Mouse (Mus musculus): Measurements from ENCODE around the gene Dcbld1.
"Not testable (repeated sequence)": the region's sequence is repeated elsewhere in the genome, so short reads cannot be mapped to it uniquely, and the experiment has no call there.

The Dcbld1 gene

DNA sequence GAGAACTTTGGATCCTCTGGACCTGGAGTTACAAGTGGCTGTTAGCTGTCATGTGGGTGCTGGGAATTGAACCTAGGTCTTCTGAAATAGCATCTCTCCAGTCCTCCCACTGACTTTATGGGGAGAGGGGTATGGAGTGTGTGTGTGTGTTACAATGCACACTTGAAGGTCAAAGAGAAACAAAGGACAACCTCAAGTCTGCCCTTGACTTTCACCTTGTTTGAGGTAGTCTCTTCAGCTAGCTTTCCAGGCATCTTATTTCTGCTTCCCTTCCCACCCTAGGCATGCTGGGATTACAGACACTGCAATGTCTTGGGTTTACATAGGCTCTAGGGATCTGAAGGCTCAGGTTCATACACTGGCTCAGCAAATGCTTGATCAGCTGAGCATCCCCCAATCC, 68.9 kb downstream of the Dcbld1 start:
- DNase-seq (ENCODE audit: low spot score) = no peak

GRCm38 (mm10) chr10:52304574-52304973, 71.2 kb downstream of the Dcbld1 start:
- DNase-seq (ENCODE audit: low spot score) = no peak

DNA sequence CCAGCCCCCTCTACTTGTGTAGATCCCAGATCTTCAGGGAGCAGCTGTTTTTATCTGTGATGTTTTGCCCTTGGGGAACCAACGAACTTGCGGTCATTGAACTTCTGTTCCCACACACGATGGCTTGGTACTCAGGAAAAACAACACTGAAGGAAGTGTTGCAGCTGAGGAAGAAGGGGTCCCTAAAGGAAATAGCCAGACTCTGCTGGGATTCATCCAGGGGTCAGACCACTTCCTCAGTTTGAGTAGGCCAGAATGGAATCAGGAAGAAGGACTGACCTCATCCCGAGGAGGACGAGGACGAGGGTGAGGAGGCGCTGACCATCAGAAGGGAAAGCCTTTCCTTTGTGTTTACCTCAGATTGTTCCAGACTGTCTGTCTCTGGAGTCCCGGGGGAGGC, 75.8 kb downstream of the Dcbld1 start:
- no peak for DNase-seq (ENCODE audit: low spot score)

DNA sequence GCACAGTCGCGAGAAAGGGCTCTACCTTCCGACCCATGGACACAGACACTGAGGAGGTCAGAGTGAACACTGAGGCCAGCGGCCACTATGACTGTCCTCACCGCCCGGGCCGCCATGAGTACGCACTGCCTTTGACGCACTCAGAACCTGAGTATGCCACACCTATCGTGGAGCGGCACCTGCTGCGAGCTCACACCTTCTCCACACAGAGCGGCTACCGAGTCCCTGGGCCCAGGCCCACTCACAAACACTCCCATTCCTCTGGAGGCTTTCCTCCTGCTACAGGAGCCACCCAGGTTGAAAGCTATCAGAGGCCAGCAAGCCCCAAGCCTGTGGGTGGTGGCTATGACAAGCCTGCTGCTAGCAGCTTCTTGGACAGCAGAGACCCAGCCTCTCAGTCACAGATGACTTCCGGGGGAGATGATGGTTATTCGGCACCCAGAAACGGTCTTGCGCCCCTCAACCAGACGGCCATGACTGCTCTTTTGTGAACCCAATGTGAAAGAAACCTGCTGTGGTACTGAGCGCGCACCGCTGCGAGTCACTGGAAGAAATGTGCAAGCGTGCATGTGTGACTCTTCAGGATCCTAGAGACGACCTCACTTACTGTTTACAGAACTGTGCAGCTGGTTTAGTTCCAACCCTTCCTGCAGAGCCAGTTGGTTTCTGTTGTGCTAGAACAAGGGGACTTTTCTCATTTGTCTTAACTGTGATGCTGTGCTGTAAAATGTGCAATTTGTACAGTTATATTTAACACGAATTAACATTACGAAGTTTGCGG, 86.3 kb downstream of the Dcbld1 start:
- no peak for DNase-seq (ENCODE audit: low spot score)

DNA sequence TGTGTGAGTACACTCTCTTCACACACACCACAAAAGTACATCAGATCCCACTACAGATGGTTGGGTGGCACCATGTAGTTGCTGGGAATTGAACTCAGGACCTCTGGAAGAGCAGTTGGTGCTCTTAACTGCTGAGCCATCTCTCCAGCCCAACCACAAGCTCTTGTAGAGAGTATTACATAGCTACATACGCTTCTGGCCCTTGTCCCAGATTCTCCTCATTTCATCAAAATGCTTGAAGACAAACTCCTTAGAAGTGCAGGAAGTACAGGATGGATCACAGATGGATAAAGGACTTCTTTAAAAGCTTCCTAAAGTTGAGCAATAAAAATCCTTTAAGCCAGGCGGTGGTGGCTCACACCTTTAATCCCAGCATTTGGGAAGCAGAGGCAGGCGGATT, 88.5 kb downstream of the Dcbld1 start:
- no peak for DNase-seq (ENCODE audit: low spot score)

- DNase-seq (ENCODE audit: low spot score) = peak; percentile 40
These were observed 97.6 kb downstream of the Dcbld1 start for GRCm38 (mm10) chr10:52331007-52331406.

DNA sequence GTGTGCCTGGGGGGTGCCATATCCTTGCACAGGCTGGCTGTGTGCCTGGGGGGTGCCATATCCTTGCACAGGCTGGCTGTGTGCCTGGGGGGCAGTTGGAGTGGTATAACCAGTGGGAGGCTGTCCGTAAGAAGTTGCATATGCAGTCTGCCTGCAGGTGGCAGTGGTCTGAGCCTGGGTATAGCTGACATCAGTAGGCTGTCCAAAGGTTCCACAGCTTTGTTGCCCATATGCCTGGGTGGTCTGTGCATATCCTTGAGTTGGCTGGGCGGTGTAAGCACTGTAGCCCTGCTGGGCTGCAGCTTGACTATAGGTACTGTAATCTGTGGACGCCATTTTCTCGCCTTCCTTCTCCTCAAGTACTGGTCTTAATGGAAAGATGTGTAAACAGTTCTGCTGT, 109.9 kb downstream of the Dcbld1 start:
- DNase-seq (ENCODE audit: low spot score) = not testable (repeated sequence)

GRCm38 (mm10) chr10:52353184-52353583, 119.8 kb downstream of the Dcbld1 start:
- DNase-seq (ENCODE audit: low spot score) = no peak

- DNase-seq (ENCODE audit: low spot score) = no peak
These were observed 125.0 kb downstream of the Dcbld1 start, which contains the start of gene Gm26741 for GRCm38 (mm10) chr10:52358467-52358866. TSS of gene Gm26741 (plus strand) at chr10:52358767.

- DNase-seq (ENCODE audit: low spot score) = no peak
These were observed 126.9 kb downstream of the Dcbld1 start for GRCm38 (mm10) chr10:52360241-52360735.

GRCm38 (mm10) chr10:52360862-52361609, 127.6 kb downstream of the Dcbld1 start:
- DNase-seq (ENCODE audit: low spot score) = no peak

DNA sequence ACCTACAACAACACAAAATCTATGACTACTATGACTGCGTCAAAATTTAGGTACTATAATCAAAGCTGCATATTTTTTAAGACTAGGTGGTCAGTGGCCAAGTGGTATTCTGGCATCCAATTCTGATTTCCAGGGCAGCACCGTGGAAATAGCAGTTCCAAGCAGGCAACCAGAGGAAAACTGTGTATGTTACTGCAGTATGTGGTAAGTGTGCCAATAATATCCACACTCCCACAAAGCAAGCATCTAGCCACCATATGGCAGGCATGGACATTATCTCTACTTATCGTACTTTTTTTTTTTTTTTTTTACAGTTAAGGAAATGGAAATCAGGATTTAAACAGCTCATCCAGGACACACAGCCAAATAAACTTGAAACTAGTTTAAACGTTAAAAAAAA, 135.0 kb downstream of the Dcbld1 start:
- no peak for DNase-seq (ENCODE audit: low spot score)

Measured in MN1 (cell line).